ENCODE assay signal across 19 mouse cellular contexts in genomic region chr7:4126992-4127785, GRCm38 (mm10). TPM values are rescaled to one million over a fixed set of nuclear protein-coding genes. Genes with fewer than 3 reads are reported as not detected.
A peak's percentile ranks its signal among the peaks of the same experiment; 100 is the strongest.
DNase-seq lines count a peak whose midpoint lies in the region; ATAC-seq and TF ChIP-seq lines count a peak whose summit lies in the region.
"Had no signal": no experiment of that assay in that cellular context is flagged by ENCODE, and none has a peak within 500 bp of the region (broad histone marks: within the 10 kb centered on the region; RNA-seq: fewer than 3 reads in every experiment).

No protein-coding gene starts in this region.

- H3K4me1 ChIP-seq in hindbrain, embryonic 14.5 days (replicated peaks; ENCODE audit: control insufficient read depth, insufficient read depth, low read length), result peaks cover 27% of the 10 kb centered on the region
- peaks cover 42% of the 10 kb centered on the region for H3K4me1 ChIP-seq in hindbrain, embryonic 10.5 days (replicated peaks)
- H3K4me1 ChIP-seq in midbrain, embryonic 11.5 days (ENCODE audit: control insufficient read depth, insufficient read depth, low read length), result peaks cover 34% of the 10 kb centered on the region
- H3K4me1 ChIP-seq in midbrain, embryonic 15.5 days, result peaks cover 47% of the 10 kb centered on the region
- H3K4me1 ChIP-seq in olfactory bulb, adult 2 months (ENCODE audit: control insufficient read depth, insufficient read depth, low read length), result peaks cover 54% of the 10 kb centered on the region

- H3K9ac ChIP-seq in hindbrain, embryonic 14.5 days, result no peak overlapping the region
- H3K9ac ChIP-seq in midbrain, embryonic 11.5 days (ENCODE audit: low read length), result no peak overlapping the region
- no peak overlapping the region for H3K9ac ChIP-seq in midbrain, embryonic 15.5 days
- H3K9ac ChIP-seq: limb, embryonic 13.5 days; liver, embryonic 13.5 days; lung, embryonic 14.5 days had no signal

- H3K9me3 ChIP-seq in hindbrain, embryonic 14.5 days (ENCODE audit: control insufficient read depth, low read length), result no peaks in the 10 kb centered on the region
- H3K9me3 ChIP-seq in hindbrain, embryonic 10.5 days, result 0 out of 2 replicates have a peak, but pooled peaks cover 3% of the 10 kb centered on the region
- no peaks in the 10 kb centered on the region for H3K9me3 ChIP-seq in midbrain, embryonic 11.5 days (ENCODE audit: control insufficient read depth, low read length)
- no peaks in the 10 kb centered on the region for H3K9me3 ChIP-seq in midbrain, embryonic 15.5 days
- H3K9me3 ChIP-seq: limb, embryonic 13.5 days; liver, embryonic 13.5 days had no signal

- no peak for TF ChIP-seq CTCF in olfactory bulb, adult 2 months (IDR thresholded peaks at IDR 0.05; ENCODE audit: insufficient read depth, low read depth, low read length)

- peak; percentile 22 for DNase-seq in cerebellum, adult 9-10 months
- no peak for DNase-seq in hindbrain, embryonic 14.5 days (ENCODE audit: low spot score)
- DNase-seq in hindbrain, embryonic 10.5 days (ENCODE audit: low spot score), result no peak
- DNase-seq in midbrain, embryonic 11.5 days (ENCODE audit: low spot score, missing footprints), result peak; percentile 61
- DNase-seq: adrenal gland, postnatal 25 days; gastrocnemius, postnatal 36 days; heart, postnatal 10 days; kidney, adult 2 months; kidney, postnatal 10 days; liver, embryonic 13.5 days; lung, embryonic 14.5 days; thymus, postnatal 36 days had no signal

- peaks cover 15% of the 10 kb centered on the region; the same call in 1 of the 2 replicates for H3K36me3 ChIP-seq in hindbrain, embryonic 14.5 days (replicated peaks; ENCODE audit: control insufficient read depth, insufficient read depth)
- peaks cover 62% of the 10 kb centered on the region for H3K36me3 ChIP-seq in hindbrain, embryonic 10.5 days
- H3K36me3 ChIP-seq in midbrain, embryonic 11.5 days (ENCODE audit: control insufficient read depth, insufficient read depth, low read length), result peaks cover 5% of the 10 kb centered on the region; the same call in 1 of the 2 replicates
- H3K36me3 ChIP-seq in midbrain, embryonic 15.5 days (replicated peaks), result 0 out of 2 replicates have a peak, but pooled peaks cover 3% of the 10 kb centered on the region
- H3K36me3 ChIP-seq: limb, embryonic 13.5 days; liver, embryonic 13.5 days had no signal

- no peak overlapping the region for H3K4me3 ChIP-seq in hindbrain, embryonic 14.5 days (replicated peaks; ENCODE audit: low read length)
- H3K4me3 ChIP-seq in hindbrain, embryonic 10.5 days, result no peak overlapping the region
- no peak overlapping the region for H3K4me3 ChIP-seq in midbrain, embryonic 11.5 days (ENCODE audit: low read depth, low read length)
- H3K4me3 ChIP-seq in midbrain, embryonic 15.5 days, result no peak overlapping the region
- no peak overlapping the region for H3K4me3 ChIP-seq in olfactory bulb, adult 2 months (ENCODE audit: insufficient read depth, low read depth, low read length)
- H3K4me3 ChIP-seq: limb, embryonic 13.5 days; liver, embryonic 13.5 days had no signal

- WGBS in hindbrain, embryonic 14.5 days, result 90% methylated on average over 11 of the region's 11 CpGs
- WGBS in hindbrain, embryonic 10.5 days, result 90% methylated on average over 11 of the region's 11 CpGs
- WGBS in midbrain, embryonic 11.5 days, result 89% methylated on average over 11 of the region's 11 CpGs
- WGBS in midbrain, embryonic 15.5 days, result 89% methylated on average over 11 of the region's 11 CpGs
- WGBS in olfactory bulb, adult 2 months, result 71% methylated on average over 11 of the region's 11 CpGs

- no peak for TF ChIP-seq POLR2A in olfactory bulb, adult 2 months (IDR thresholded peaks at IDR 0.05; ENCODE audit: insufficient read depth, low read depth, low read length)

- no peak overlapping the region for H3K4me2 ChIP-seq in hindbrain, embryonic 14.5 days (replicated peaks)
- H3K4me2 ChIP-seq in midbrain, embryonic 11.5 days, result no peak overlapping the region
- no peak overlapping the region for H3K4me2 ChIP-seq in midbrain, embryonic 15.5 days
- H3K4me2 ChIP-seq: heart, embryonic 11.5 days; limb, embryonic 13.5 days; liver, embryonic 13.5 days; lung, embryonic 14.5 days had no signal

- H3K27ac ChIP-seq in hindbrain, embryonic 14.5 days, result peak overlapping the region; percentile 29; the same call in 1 of the 2 replicates
- H3K27ac ChIP-seq in hindbrain, embryonic 10.5 days, result no peak overlapping the region
- no peak overlapping the region for H3K27ac ChIP-seq in midbrain, embryonic 11.5 days (ENCODE audit: low read depth, low read length)
- no peak overlapping the region for H3K27ac ChIP-seq in midbrain, embryonic 15.5 days
- peak overlapping the region; percentile 3; the same call in 1 of the 2 replicates for H3K27ac ChIP-seq in olfactory bulb, adult 2 months (ENCODE audit: insufficient read depth, low read depth, low read length)
- H3K27ac ChIP-seq: limb, embryonic 13.5 days; liver, embryonic 13.5 days had no signal

- H3K27me3 ChIP-seq in hindbrain, embryonic 14.5 days (ENCODE audit: control insufficient read depth, insufficient read depth, low read length), result no peaks in the 10 kb centered on the region
- H3K27me3 ChIP-seq in hindbrain, embryonic 10.5 days (ENCODE audit: insufficient read depth, poor library complexity, severe bottlenecking), result peaks cover 4% of the 10 kb centered on the region; the same call in 1 of the 2 replicates
- H3K27me3 ChIP-seq in midbrain, embryonic 11.5 days (ENCODE audit: control insufficient read depth, insufficient read depth, low read length), result no peaks in the 10 kb centered on the region
- H3K27me3 ChIP-seq in midbrain, embryonic 15.5 days (replicated peaks), result no peaks in the 10 kb centered on the region

- ATAC-seq in cerebellum, adult (ENCODE audit: insufficient number of reproducible peaks, low FRiP score, low TSS enrichment), result no peak
- ATAC-seq in hindbrain, embryonic 14.5 days (ENCODE audit: low FRiP score), result no peak
- no peak for ATAC-seq in midbrain, embryonic 11.5 days (ENCODE audit: low FRiP score)
- no peak for ATAC-seq in midbrain, embryonic 15.5 days (replicated peaks)
- ATAC-seq: forebrain, embryonic 16.5 days; inflammation-experienced regulatory T-cells, adult 6 months had no signal

RNA-seq across cellular contexts. Expression of gene Ttyh1, which starts 8.0 kb away (rescaled TPM):
- polyA plus RNA-seq in hindbrain, embryonic 14.5 days (2014; fragmentation: Nextera tagmentation; extraction: Ambion mirVana), result 148 and 151 TPM in 2 replicates
- 31.2 and 67.4 TPM in 2 replicates for polyA plus RNA-seq in hindbrain, embryonic 10.5 days (2016; fragmentation: Nextera tagmentation; extraction: Ambion mirVana)
- 33.8 and 43.6 TPM in 2 replicates for polyA plus RNA-seq in midbrain, embryonic 11.5 days (2014; fragmentation: Nextera tagmentation; extraction: Ambion mirVana)
- polyA plus RNA-seq in midbrain, embryonic 15.5 days (2015; fragmentation: Nextera tagmentation; extraction: Ambion mirVana), result 115 and 144 TPM in 2 replicates
- polyA plus RNA-seq in olfactory bulb, adult 2 months (2012; ENCODE audit: insufficient read depth, insufficient read length, low replicate concordance, missing spikeins), result 162 and 238 TPM in 2 replicates

RNA-seq across cellular contexts. Expression of gene Leng8, which starts 9.7 kb away (rescaled TPM):
- polyA plus RNA-seq in hindbrain, embryonic 14.5 days (2014; fragmentation: Nextera tagmentation; extraction: Ambion mirVana), result 65.3 and 66.7 TPM in 2 replicates
- 68.7 and 91.4 TPM in 2 replicates for polyA plus RNA-seq in hindbrain, embryonic 10.5 days (2016; fragmentation: Nextera tagmentation; extraction: Ambion mirVana)
- 44.4 and 45.6 TPM in 2 replicates for polyA plus RNA-seq in midbrain, embryonic 11.5 days (2014; fragmentation: Nextera tagmentation; extraction: Ambion mirVana)
- polyA plus RNA-seq in midbrain, embryonic 15.5 days (2015; fragmentation: Nextera tagmentation; extraction: Ambion mirVana), result 102 and 104 TPM in 2 replicates
- polyA plus RNA-seq in olfactory bulb, adult 2 months (2012; ENCODE audit: insufficient read depth, insufficient read length, low replicate concordance, missing spikeins), result 552 and 558 TPM in 2 replicates

RNA-seq across cellular contexts. Expression of gene Leng9, which starts 23.0 kb away (rescaled TPM):
- polyA plus RNA-seq in hindbrain, embryonic 14.5 days (2014; fragmentation: Nextera tagmentation; extraction: Ambion mirVana), result 3.1 and 3.7 TPM in 2 replicates
- polyA plus RNA-seq in hindbrain, embryonic 10.5 days (2016; fragmentation: Nextera tagmentation; extraction: Ambion mirVana), result 1.6 and 2.5 TPM in 2 replicates
- polyA plus RNA-seq in midbrain, embryonic 11.5 days (2014; fragmentation: Nextera tagmentation; extraction: Ambion mirVana), result 1.5 and 2.0 TPM in 2 replicates
- polyA plus RNA-seq in midbrain, embryonic 15.5 days (2015; fragmentation: Nextera tagmentation; extraction: Ambion mirVana), result 5.2 and 6.0 TPM in 2 replicates
- polyA plus RNA-seq in olfactory bulb, adult 2 months (2012; ENCODE audit: insufficient read depth, insufficient read length, low replicate concordance, missing spikeins), result not detected in 2 replicates

RNA-seq across cellular contexts. Expression of gene Cdc42ep5, which starts 37.5 kb away (rescaled TPM):
- polyA plus RNA-seq in hindbrain, embryonic 14.5 days (2014; fragmentation: Nextera tagmentation; extraction: Ambion mirVana), result 7.0 and 7.2 TPM in 2 replicates
- 16.9 and 23.5 TPM in 2 replicates for polyA plus RNA-seq in hindbrain, embryonic 10.5 days (2016; fragmentation: Nextera tagmentation; extraction: Ambion mirVana)
- 15.6 and 17.4 TPM in 2 replicates for polyA plus RNA-seq in midbrain, embryonic 11.5 days (2014; fragmentation: Nextera tagmentation; extraction: Ambion mirVana)
- 6.2 and 6.4 TPM in 2 replicates for polyA plus RNA-seq in midbrain, embryonic 15.5 days (2015; fragmentation: Nextera tagmentation; extraction: Ambion mirVana)
- not detected in 2 replicates for polyA plus RNA-seq in olfactory bulb, adult 2 months (2012; ENCODE audit: insufficient read depth, insufficient read length, low replicate concordance, missing spikeins)
- polyA plus RNA-seq: inflammation-experienced regulatory T-cells, adult 6 months had no signal

Comparison
In these comparisons a context has a peak if more than half of its experiments do, and no peak if none do; other contexts are left out.
1. H3K27ac ChIP-seq: peak in hindbrain, embryonic 14.5 days (single experiment) and olfactory bulb, adult 2 months (single experiment); none in hindbrain, embryonic 10.5 days (single experiment), midbrain, embryonic 11.5 days (single experiment) and midbrain, embryonic 15.5 days (single experiment).
2. DNase-seq: peak in cerebellum, adult 9-10 months (single experiment) and midbrain, embryonic 11.5 days (single experiment); none in hindbrain, embryonic 14.5 days (single experiment) and hindbrain, embryonic 10.5 days (single experiment).